Mouse (Mus musculus): ENCODE measurements at regions not wholly inside any gene's neighbourhood (a gene's known extent, or its start where the extent isn't known, plus 50 kb on each side); places are given as distances from the start of the nearest gene placed in this dataset.

DNA sequence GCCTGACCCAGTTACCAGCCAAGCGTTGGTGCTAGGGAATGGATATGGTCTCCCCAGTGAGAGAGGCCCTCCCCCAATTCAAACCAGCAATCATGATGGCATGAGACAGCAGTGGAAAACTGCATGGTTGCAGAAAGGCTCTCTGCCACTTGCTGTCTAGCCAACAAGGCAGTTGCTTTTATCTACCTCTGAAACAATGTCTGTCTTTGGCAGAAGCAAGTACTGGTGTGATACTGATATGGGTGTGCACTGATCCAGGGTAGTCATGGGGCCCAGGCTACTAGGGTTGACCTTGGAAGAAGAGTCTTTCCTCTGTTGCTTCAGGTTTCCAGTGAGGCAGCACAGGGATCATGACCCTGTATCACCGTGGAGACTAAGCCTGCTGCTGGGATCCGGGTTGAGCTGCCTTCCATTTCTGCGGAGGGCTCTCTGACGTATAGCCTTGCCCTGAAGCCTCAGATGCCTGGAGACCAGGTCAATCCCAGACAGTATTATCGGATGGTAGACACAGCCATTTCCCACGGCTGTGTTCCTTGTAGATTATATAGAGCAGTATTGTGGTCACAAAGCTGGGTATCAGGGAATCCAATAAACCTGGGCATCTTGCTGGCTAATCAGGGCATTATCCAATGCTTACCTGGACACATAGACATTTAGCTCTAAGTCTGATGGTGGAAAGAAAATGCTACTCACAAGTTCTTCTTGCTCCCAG, 101.5 kb upstream of the Klf13 start:
- no peak overlapping the region for H3K27ac ChIP-seq (ENCODE audit: low read length)
- no peaks in the 10 kb centered on the region for H3K4me1 ChIP-seq (replicated peaks; ENCODE audit: control insufficient read depth, insufficient read depth, low read length)
- H3K4me2 ChIP-seq (ENCODE audit: low read length): no peak overlapping the region
- H3K9ac ChIP-seq (replicated peaks; ENCODE audit: low read depth, low read length): no peak overlapping the region
- H3K36me3 ChIP-seq (ENCODE audit: control insufficient read depth, insufficient read depth): no peaks in the 10 kb centered on the region
- no peak for ATAC-seq
- H3K9me3 ChIP-seq (ENCODE audit: control insufficient read depth, low read length): no peaks in the 10 kb centered on the region; the same call in 1 of the 2 replicates
- H3K4me3 ChIP-seq (replicated peaks; ENCODE audit: low read length): no peak overlapping the region
- WGBS: 88% methylated on average over 7 of the region's 7 CpGs
- H3K27me3 ChIP-seq (replicated peaks; ENCODE audit: control insufficient read depth, insufficient read depth, low read length): no peaks in the 10 kb centered on the region

DNA sequence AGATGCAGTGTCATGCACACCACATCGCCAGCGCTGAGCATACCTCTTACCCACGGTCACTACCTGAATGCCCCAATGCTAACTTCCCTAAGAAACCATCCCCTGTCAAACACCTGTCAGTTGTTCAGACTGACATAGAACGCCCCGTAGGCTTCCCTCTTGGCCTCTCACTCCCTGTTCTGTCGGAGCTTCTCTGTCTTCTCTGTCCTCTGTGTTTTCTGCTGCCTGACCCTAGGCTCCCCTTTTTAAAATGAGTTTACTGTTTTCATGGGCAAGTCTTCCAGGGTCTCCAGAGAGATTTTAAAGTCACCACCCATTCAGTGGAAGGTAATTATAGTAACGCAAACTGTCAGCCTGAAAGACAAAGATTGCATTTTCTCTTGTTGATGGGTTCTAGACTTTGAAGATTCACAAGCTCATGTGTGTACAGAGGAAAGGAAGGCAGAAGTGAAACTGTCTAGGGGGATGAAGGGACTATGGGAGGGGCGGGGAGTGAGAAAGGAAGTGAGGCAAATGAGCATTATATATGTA, 99.1 kb upstream of the Klf13 start:
- Histone ChIP-seq H3K4me1 (replicated peaks; ENCODE audit: control insufficient read depth, insufficient read depth, low read length) (peaks cover 6% of the 10 kb centered on the region), H3K9ac (replicated peaks; ENCODE audit: low read depth, low read length) (no peak overlapping the region), H3K9me3 (ENCODE audit: control insufficient read depth, low read length) (no peaks in the 10 kb centered on the region; the same call in 1 of the 2 replicates), H3K36me3 (ENCODE audit: control insufficient read depth, insufficient read depth) (no peaks in the 10 kb centered on the region), H3K4me3 (replicated peaks; ENCODE audit: low read length) (no peak overlapping the region), H3K4me2 (ENCODE audit: low read length) (no peak overlapping the region), H3K27me3 (replicated peaks; ENCODE audit: control insufficient read depth, insufficient read depth, low read length) (no peaks in the 10 kb centered on the region), H3K27ac (ENCODE audit: low read length) (no peak overlapping the region)
- no peak for ATAC-seq
- 89% methylated on average over 8 of the region's 8 CpGs for WGBS

DNA sequence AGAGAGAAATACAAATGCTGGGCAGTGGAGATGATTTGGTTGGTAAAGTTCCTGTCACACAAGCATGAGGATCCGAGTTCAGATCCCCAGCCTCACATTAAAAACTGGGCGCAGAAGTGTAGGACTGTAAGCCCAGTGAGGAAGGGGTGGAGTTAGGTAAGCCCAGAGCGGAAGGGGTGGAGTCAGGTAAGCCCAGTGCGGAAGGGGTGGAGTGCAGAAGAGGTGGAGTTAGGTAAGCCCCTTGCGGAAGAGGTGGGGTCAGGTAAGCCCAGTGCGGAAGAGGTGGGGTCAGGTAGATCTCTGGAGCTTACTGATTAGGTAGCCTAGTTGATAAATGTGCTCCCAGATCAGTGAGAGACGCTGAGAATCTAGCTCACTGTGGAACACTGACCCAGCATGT, 97.4 kb upstream of the Klf13 start:
- no peak overlapping the region for H3K4me3 ChIP-seq (replicated peaks; ENCODE audit: low read length)
- ATAC-seq: no peak
- H3K27me3 ChIP-seq (replicated peaks; ENCODE audit: control insufficient read depth, insufficient read depth, low read length): no peaks in the 10 kb centered on the region
- no peak overlapping the region for H3K4me2 ChIP-seq (ENCODE audit: low read length)
- H3K4me1 ChIP-seq (replicated peaks; ENCODE audit: control insufficient read depth, insufficient read depth, low read length): peaks cover 8% of the 10 kb centered on the region
- 92% methylated on average over 7 of the region's 7 CpGs for WGBS
- no peak overlapping the region for H3K9ac ChIP-seq (replicated peaks; ENCODE audit: low read depth, low read length)
- no peaks in the 10 kb centered on the region for H3K36me3 ChIP-seq (ENCODE audit: control insufficient read depth, insufficient read depth)
- H3K9me3 ChIP-seq (ENCODE audit: control insufficient read depth, low read length): no peaks in the 10 kb centered on the region; the same call in 1 of the 2 replicates
- no peak overlapping the region for H3K27ac ChIP-seq (ENCODE audit: low read length)

DNA sequence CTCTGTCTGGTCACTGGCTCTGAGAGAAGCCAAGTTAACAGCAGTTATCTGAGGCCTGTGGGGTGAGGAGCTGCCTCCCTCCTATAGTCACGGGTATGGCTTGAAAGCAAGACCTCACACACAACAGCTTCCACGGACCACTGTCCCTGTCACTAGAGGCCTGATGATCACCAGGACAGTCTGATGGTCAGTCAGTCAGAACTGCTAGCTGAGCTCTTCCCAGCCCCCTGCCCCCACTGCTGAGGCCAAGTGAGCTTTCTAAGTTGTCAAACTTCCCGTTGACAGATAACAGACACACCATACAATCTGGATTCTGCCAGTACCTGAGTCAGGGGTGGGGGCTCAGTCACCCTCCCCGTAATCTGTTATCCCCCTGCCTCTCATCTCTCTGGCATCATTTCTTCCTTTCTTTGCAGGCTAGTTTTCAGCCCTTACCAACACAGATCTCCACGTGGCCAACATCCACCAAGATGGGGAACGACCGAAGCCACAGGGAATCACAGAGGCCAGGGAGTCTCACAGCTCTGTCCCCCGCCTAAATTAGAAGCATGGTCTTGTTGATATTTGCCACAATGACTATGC, 96.4 kb upstream of the Klf13 start:
- Histone ChIP-seq H3K36me3 (ENCODE audit: control insufficient read depth, insufficient read depth) (no peaks in the 10 kb centered on the region), H3K27ac (ENCODE audit: low read length) (no peak overlapping the region), H3K4me3 (replicated peaks; ENCODE audit: low read length) (no peak overlapping the region), H3K9ac (replicated peaks; ENCODE audit: low read depth, low read length) (no peak overlapping the region), H3K27me3 (replicated peaks; ENCODE audit: control insufficient read depth, insufficient read depth, low read length) (no peaks in the 10 kb centered on the region), H3K9me3 (ENCODE audit: control insufficient read depth, low read length) (no peaks in the 10 kb centered on the region), H3K4me2 (ENCODE audit: low read length) (no peak overlapping the region), H3K4me1 (replicated peaks; ENCODE audit: control insufficient read depth, insufficient read depth, low read length) (peaks cover 8% of the 10 kb centered on the region)
- 82% methylated on average over 8 of the region's 8 CpGs for WGBS
- no peak for ATAC-seq

DNA sequence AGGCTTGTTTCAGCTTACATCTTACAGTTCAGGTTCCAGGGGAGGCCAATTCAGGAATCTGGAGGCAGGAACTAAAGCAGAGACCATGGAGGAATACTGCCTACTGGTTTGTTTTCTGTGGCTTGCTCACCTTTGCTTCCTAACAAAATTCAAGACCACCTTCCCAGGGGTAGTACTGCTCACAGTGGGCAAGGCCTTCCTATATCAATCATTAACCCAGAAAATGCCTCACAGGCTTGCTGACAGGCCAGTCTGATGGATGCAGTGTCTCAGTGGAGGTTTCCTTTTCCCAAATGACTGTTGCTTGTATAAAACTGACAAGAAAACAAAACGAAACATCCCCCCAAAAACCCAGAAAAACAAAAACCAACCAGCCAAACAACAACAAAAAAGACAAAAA, 95.8 kb upstream of the Klf13 start:
- no peak for ATAC-seq
- Histone ChIP-seq H3K4me2 (ENCODE audit: low read length) (no peak overlapping the region), H3K4me1 (replicated peaks; ENCODE audit: control insufficient read depth, insufficient read depth, low read length) (peaks cover 8% of the 10 kb centered on the region), H3K27ac (ENCODE audit: low read length) (no peak overlapping the region), H3K9me3 (ENCODE audit: control insufficient read depth, low read length) (no peaks in the 10 kb centered on the region), H3K36me3 (ENCODE audit: control insufficient read depth, insufficient read depth) (no peaks in the 10 kb centered on the region), H3K9ac (replicated peaks; ENCODE audit: low read depth, low read length) (no peak overlapping the region), H3K4me3 (replicated peaks; ENCODE audit: low read length) (no peak overlapping the region), H3K27me3 (replicated peaks; ENCODE audit: control insufficient read depth, insufficient read depth, low read length) (no peaks in the 10 kb centered on the region)
- 58% methylated on average over 1 of the region's 1 CpGs for WGBS

DNA sequence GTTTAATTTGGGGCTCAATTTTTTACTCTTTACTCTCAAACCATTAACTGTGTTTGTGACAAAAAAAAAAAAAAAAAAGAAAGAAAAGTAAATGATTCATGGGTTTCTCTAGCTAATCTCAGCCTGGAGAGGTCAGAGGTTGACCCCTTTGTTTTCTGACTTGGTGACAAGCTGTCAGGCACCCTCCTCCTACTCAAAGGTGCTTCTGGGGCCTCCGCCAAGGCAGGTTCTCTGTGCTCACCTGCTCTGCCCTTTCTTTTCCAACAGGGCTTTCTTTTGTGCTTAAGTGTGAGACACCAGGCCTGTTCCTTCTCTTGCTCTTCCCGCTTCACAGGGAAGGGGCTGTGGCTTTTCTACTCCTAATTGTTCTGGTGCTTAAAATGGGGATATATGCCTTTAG, 94.7 kb upstream of the Klf13 start:
- Histone ChIP-seq H3K27me3 (replicated peaks; ENCODE audit: control insufficient read depth, insufficient read depth, low read length) (no peaks in the 10 kb centered on the region), H3K9ac (replicated peaks; ENCODE audit: low read depth, low read length) (no peak overlapping the region), H3K9me3 (ENCODE audit: control insufficient read depth, low read length) (no peaks in the 10 kb centered on the region), H3K27ac (ENCODE audit: low read length) (peak overlapping the region; percentile 37), H3K4me1 (replicated peaks; ENCODE audit: control insufficient read depth, insufficient read depth, low read length) (peaks cover 8% of the 10 kb centered on the region), H3K4me2 (ENCODE audit: low read length) (no peak overlapping the region), H3K4me3 (replicated peaks; ENCODE audit: low read length) (no peak overlapping the region), H3K36me3 (ENCODE audit: control insufficient read depth, insufficient read depth) (no peaks in the 10 kb centered on the region)
- 76% methylated on average over 2 of the region's 2 CpGs for WGBS
- no peak for ATAC-seq

DNA sequence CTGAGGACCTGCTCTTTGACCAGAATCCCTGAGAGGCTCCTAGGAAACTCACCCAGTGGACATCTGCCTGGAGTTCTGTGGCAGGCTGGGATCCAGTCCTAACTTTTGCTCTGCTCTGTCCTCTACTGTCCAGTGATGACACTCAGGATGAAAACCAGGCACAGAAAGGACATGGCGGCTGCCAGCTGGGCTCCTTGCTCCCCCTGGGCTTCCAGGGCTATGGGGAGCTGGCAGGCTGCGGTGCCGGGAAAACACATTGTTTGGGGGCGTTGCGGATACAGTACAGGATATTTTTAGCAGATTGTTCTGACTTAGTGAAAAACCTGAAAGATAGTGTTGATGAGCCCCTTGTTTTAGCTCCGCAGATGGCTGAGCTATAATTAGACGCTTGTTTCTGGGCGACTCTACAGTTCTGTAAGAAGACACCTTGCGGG, 94.2 kb upstream of the Klf13 start:
- no peak overlapping the region for H3K4me3 ChIP-seq (replicated peaks; ENCODE audit: low read length)
- H3K9me3 ChIP-seq (ENCODE audit: control insufficient read depth, low read length): no peaks in the 10 kb centered on the region
- no peak overlapping the region for H3K4me2 ChIP-seq (ENCODE audit: low read length)
- no peak overlapping the region for H3K9ac ChIP-seq (replicated peaks; ENCODE audit: low read depth, low read length)
- peaks cover 8% of the 10 kb centered on the region for H3K4me1 ChIP-seq (replicated peaks; ENCODE audit: control insufficient read depth, insufficient read depth, low read length)
- 54% methylated on average over 9 of the region's 9 CpGs for WGBS
- peak; percentile 83 for ATAC-seq
- H3K27me3 ChIP-seq (replicated peaks; ENCODE audit: control insufficient read depth, insufficient read depth, low read length): no peaks in the 10 kb centered on the region
- peak overlapping the region; percentile 71 for H3K27ac ChIP-seq (ENCODE audit: low read length)
- H3K36me3 ChIP-seq (ENCODE audit: control insufficient read depth, insufficient read depth): no peaks in the 10 kb centered on the region

DNA sequence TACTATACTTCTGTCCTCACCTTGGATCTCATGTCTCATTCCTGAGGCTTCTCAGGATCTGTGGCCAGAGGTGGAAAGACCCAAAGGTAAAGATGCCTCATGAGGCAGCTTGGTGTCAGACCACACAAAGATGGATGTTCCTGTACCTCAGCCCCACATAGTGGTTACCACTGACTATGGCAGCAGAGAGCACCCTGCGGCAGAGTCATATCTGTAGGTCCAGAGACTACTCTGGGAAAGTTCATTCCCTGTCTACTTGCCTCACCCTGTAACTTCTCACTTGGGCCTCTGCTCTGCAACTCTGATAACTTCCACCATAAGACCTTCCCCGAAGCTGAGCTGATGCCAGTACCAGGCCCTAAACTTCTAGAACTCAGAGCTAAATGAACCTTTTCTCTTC, 91.9 kb upstream of the Klf13 start:
- peaks cover 8% of the 10 kb centered on the region for H3K4me1 ChIP-seq (replicated peaks; ENCODE audit: control insufficient read depth, insufficient read depth, low read length)
- no peak overlapping the region for H3K9ac ChIP-seq (replicated peaks; ENCODE audit: low read depth, low read length)
- no peak overlapping the region for H3K4me2 ChIP-seq (ENCODE audit: low read length)
- no peaks in the 10 kb centered on the region for H3K36me3 ChIP-seq (ENCODE audit: control insufficient read depth, insufficient read depth)
- ATAC-seq: no peak
- H3K27me3 ChIP-seq (replicated peaks; ENCODE audit: control insufficient read depth, insufficient read depth, low read length): no peaks in the 10 kb centered on the region
- no peak overlapping the region for H3K27ac ChIP-seq (ENCODE audit: low read length)
- WGBS: 88% methylated on average over 2 of the region's 2 CpGs
- no peak overlapping the region for H3K4me3 ChIP-seq (replicated peaks; ENCODE audit: low read length)
- no peaks in the 10 kb centered on the region for H3K9me3 ChIP-seq (ENCODE audit: control insufficient read depth, low read length)

DNA sequence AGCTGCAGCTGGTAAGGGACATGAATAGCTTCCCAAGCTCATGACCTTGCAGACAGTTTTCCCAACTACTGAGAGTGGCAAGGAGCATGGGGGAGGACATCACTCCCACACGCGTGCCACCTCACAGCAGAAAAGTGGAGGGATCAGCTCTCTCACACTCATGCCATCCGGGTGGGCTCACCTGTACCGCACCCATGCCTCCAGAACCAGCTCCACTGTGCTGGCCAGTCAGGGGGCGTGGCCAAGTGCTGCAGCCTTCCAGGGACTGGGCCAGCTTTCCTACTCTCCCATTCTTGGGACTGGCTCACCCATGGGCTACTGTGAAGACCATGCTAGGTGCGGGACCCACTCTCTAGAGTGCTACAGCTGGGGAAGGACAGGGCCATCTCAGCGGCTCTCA, 88.4 kb upstream of the Klf13 start:
- H3K9me3 ChIP-seq (ENCODE audit: control insufficient read depth, low read length): no peaks in the 10 kb centered on the region
- ATAC-seq: no peak
- H3K36me3 ChIP-seq (ENCODE audit: control insufficient read depth, insufficient read depth): no peaks in the 10 kb centered on the region
- no peaks in the 10 kb centered on the region; the same call in 1 of the 2 replicates for H3K4me1 ChIP-seq (replicated peaks; ENCODE audit: control insufficient read depth, insufficient read depth, low read length)
- H3K4me3 ChIP-seq (replicated peaks; ENCODE audit: low read length): no peak overlapping the region
- H3K9ac ChIP-seq (replicated peaks; ENCODE audit: low read depth, low read length): no peak overlapping the region
- H3K27me3 ChIP-seq (replicated peaks; ENCODE audit: control insufficient read depth, insufficient read depth, low read length): no peaks in the 10 kb centered on the region
- no peak overlapping the region for H3K4me2 ChIP-seq (ENCODE audit: low read length)
- no peak overlapping the region for H3K27ac ChIP-seq (ENCODE audit: low read length)
- WGBS: 86% methylated on average over 7 of the region's 7 CpGs

Measured in forebrain, embryonic 16.5 days (tissue).